Mouse (Mus musculus) embryonic facial prominence, embryonic 14.5 days (tissue): ENCODE data around the gene Vpreb2. TPM values are rescaled to one million over a fixed set of nuclear protein-coding genes. Genes with fewer than 3 reads are reported as not detected.
"Not testable (repeated sequence)": the region's sequence is repeated elsewhere in the genome, so short reads cannot be mapped to it uniquely, and the experiment has no call there.

Experiments used
- ATAC-seq: fragments of 200-750 bp; cut with Nextera tagmentation; 2 replicates; pipeline ENCODE4 v1.8.0; 2017; ENCODE audit warnings: low read depth, moderate number of reproducible peaks, moderate TSS enrichment
- DNase-seq: peaks from one replicate; pipeline ENCODE4 v3.0.0-alpha.2; 2015; ENCODE audit warnings: low spot score
- H3K27ac ChIP-seq: fragments of 300-500 bp; sonication (generic); replicated peaks from 2 replicates; pipeline ENCODE4 v1.5.1; 2014; ENCODE audit warnings: low read depth, mild to moderate bottlenecking, low read length, moderate library complexity
- H3K27me3 ChIP-seq: fragments of 300-500 bp; sonication (generic); replicated peaks from 2 replicates; pipeline ENCODE4 v1.6.1; 2014; ENCODE audit warnings: low read length; ENCODE audit not compliant: control insufficient read depth, insufficient read depth
- H3K36me3 ChIP-seq: fragments of 300-500 bp; sonication (generic); 2 replicates; pipeline ENCODE4 v1.6.1; 2014; ENCODE audit warnings: low read length, mixed read lengths; ENCODE audit not compliant: control insufficient read depth, insufficient read depth
- H3K4me1 ChIP-seq: fragments of 300-500 bp; sonication (generic); 2 replicates; pipeline ENCODE4 v1.6.1; 2014; ENCODE audit warnings: antibody characterized with exemption, low read length; ENCODE audit not compliant: control insufficient read depth, insufficient read depth
- H3K4me2 ChIP-seq: fragments of 300-500 bp; sonication (generic); 2 replicates; pipeline ENCODE4 v1.6.1; 2014; ENCODE audit warnings: low read depth, mild to moderate bottlenecking, low read length, moderate library complexity, mixed read lengths
- H3K4me3 ChIP-seq: fragments of 300-500 bp; sonication (generic); 2 replicates; pipeline ENCODE4 v1.5.1; 2014; ENCODE audit warnings: low read depth, mild to moderate bottlenecking, low read length
- H3K9ac ChIP-seq: fragments of 300-500 bp; sonication (generic); 2 replicates; pipeline ENCODE4 v1.6.1; 2014; ENCODE audit warnings: low read depth, mild to moderate bottlenecking, low read length, moderate library complexity, mixed read lengths
- H3K9me3 ChIP-seq: fragments of 300-500 bp; sonication (generic); 2 replicates; pipeline ENCODE4 v1.6.1; 2016; ENCODE audit warnings: low read length; ENCODE audit not compliant: control insufficient read depth
- WGBS: fragments of 180-500 bp; shearing (Covaris S2); extraction: QIAGEN DNeasy Blood & Tissue Kit; methylation state at CpG from one replicate; pipeline ENCODE4 v1.1.7; 2014; 5-methylcytosine and 5-hydroxymethylcytosine counted together
- polyA plus RNA-seq: library from polyadenylated mRNA; unstranded; fragments of >200 nt; fragmentation: Nextera tagmentation; extraction: Ambion mirVana; gene quantifications from 2 replicates; pipeline ENCODE4 v1.2.1, GENCODE M21; 2014

The Vpreb2 gene
- polyA plus RNA-seq, 1 experiment from 2014 or later, result not detected

- Histone ChIP-seq H3K9ac (no peak overlapping the region), H3K27ac (no peak overlapping the region), H3K4me2 (no peak overlapping the region), H3K27me3 (no peaks in the 10 kb centered on the region), H3K36me3 (no peaks in the 10 kb centered on the region), H3K9me3 (no peaks in the 10 kb centered on the region), H3K4me3 (no peak overlapping the region), H3K4me1 (no peaks in the 10 kb centered on the region)
- no peak for ATAC-seq
- 76% methylated on average over 2 of the region's 2 CpGs for WGBS
- no peak for DNase-seq
These were observed 3.0 kb downstream of the Vpreb2 start for GRCm38 (mm10) chr16:17983201-17983600.

DNA sequence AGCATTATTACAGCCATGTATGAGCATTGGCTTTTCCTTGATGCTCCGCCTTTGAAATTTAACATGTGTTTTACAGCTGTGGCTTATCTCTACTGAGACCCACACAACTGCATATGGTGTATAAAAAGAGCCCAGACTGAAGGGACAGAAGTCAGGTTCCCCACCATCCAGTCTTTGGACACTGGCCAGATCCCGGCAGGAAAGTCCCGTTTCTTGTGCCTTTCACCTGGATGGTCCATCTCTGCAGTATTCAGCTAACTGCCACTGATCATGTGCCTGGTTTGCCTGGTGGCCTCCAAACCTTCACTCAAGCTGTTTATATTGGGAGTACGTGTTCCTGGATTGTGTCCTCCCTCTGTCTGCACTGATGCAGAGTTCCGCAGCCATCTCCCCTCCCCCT lies 4.0 kb downstream of the Vpreb2 start:
- Histone ChIP-seq H3K4me1 (no peaks in the 10 kb centered on the region), H3K27me3 (no peaks in the 10 kb centered on the region), H3K4me3 (no peak overlapping the region), H3K4me2 (no peak overlapping the region), H3K9ac (no peak overlapping the region), H3K27ac (no peak overlapping the region), H3K9me3 (no peaks in the 10 kb centered on the region), H3K36me3 (no peaks in the 10 kb centered on the region)
- ATAC-seq (no peak), DNase-seq (no peak)
- WGBS, result 67% methylated on average over 5 of the region's 5 CpGs

DNA sequence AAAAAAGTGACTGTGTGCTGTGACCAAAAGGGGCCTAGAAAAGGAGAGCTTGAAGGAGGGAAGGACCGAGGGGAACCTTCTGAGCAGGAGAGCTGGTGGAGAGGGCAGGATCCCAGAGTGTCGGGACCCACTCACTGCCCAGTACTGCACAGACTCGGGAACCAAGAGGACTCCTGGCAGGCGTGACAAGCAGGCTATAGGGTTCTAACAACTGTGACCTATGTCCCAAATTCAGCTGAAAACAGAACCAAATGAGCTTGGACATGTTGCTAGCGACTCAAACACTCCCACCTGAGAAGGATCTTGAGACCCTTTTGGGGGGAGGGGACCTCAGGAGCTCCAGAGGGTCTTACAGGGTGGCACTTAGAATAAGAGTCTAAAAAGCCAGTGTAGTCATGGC lies 4.8 kb downstream of the Vpreb2 start:
- Histone ChIP-seq H3K9ac (0 out of 2 replicates have a peak overlapping the region, but pooled peaks have one; percentile 5), H3K27ac (no peak overlapping the region), H3K4me1 (no peaks in the 10 kb centered on the region), H3K27me3 (no peaks in the 10 kb centered on the region), H3K4me2 (no peak overlapping the region), H3K36me3 (no peaks in the 10 kb centered on the region), H3K4me3 (no peak overlapping the region), H3K9me3 (peaks cover 3% of the 10 kb centered on the region)
- WGBS, result 61% methylated on average over 5 of the region's 5 CpGs
- ATAC-seq, result no peak
- no peak for DNase-seq

DNA sequence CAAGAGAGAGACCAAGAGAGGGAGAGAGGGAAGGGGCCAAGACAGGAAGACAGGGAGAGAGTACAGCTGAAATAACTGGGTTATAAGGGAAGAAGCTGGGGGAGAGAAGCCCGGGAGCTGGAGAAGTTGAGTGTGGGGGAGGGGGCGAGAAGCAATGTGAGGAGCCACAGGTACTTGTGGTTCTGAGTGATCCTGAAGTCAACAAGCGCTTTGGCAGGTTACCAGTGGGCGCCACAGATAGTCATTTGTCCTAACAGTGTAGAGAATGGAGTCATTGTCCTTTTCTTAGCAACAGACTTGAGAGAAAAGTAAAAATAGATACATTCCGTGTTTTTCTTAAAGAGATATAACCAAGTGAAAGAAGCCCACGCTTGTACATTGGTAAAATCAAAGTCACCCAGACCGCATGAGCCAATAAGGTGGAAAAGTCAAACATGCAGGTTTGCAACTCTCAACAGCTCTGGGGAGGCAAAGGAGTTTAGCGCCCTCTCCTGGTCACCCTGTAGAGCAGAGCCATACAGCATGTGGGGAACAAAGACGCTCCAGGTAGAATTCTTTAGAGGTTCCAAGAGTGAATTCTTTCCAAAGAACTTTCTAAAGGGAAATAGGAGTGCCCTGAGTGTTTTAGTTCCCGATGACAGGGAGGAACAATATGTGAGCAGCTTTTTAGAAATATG lies 6.4 kb downstream of the Vpreb2 start:
- no peaks in the 10 kb centered on the region for H3K36me3 ChIP-seq
- no peak; the same call in 1 of the 2 replicates for ATAC-seq
- peaks cover 10% of the 10 kb centered on the region for H3K9me3 ChIP-seq
- H3K4me3 ChIP-seq, result no peak overlapping the region
- no peak overlapping the region for H3K27ac ChIP-seq
- H3K9ac ChIP-seq, result no peak overlapping the region
- WGBS, result 49% methylated on average over 10 of the region's 10 CpGs
- no peaks in the 10 kb centered on the region for H3K4me1 ChIP-seq
- no peak overlapping the region for H3K4me2 ChIP-seq
- H3K27me3 ChIP-seq, result no peaks in the 10 kb centered on the region
- DNase-seq, result peak; percentile 73

DNA sequence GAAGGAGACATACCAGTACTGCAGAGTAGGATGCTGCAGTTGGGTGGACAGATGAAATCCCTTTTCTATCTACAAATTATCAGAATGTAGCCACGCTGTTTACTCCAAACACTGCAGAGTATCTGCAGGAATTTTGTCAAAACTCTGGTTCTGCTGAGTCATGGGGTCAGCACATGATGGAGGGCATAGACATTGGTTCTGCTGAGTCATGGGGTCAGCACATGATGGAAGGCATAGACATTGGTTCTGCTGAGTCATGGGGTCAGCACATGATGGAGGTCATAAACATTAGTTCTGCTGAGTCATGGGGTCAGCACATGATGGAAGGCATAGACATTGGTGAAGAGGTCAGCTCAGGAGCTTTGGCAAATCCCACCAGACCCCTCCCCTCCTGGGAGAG lies 7.5 kb downstream of the Vpreb2 start:
- 79% methylated on average over 1 of the region's 1 CpGs for WGBS
- Histone ChIP-seq H3K4me1 (no peaks in the 10 kb centered on the region), H3K9ac (no peak overlapping the region), H3K4me2 (no peak overlapping the region), H3K36me3 (no peaks in the 10 kb centered on the region), H3K4me3 (no peak overlapping the region), H3K9me3 (peaks cover 18% of the 10 kb centered on the region), H3K27me3 (no peaks in the 10 kb centered on the region), H3K27ac (no peak overlapping the region)
- ATAC-seq (no peak), DNase-seq (no peak)

DNA sequence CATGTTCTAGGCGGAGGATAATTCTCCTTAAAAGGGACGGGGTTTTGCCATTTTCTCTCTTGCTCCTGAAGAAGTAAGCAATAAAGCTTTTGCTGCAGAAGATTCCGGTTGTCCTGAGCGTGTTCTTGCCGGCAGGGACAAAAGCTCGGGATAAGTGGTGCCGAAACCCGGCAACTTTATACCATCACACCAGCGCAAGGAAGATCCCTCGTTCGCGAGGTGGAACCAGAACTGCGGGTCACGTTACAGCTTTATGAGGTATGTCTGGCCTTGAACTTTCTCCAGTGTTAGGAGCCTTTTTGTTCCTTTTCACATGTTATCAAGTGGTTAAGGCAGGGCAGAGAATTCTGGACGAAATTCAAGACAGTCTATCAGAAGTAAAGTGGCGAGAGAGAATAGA lies 12.1 kb downstream of the Vpreb2 start:
- peaks cover 18% of the 10 kb centered on the region for H3K9me3 ChIP-seq
- not testable (repeated sequence) for H3K9ac ChIP-seq, H3K4me3 ChIP-seq, H3K27me3 ChIP-seq, DNase-seq, H3K4me2 ChIP-seq, ATAC-seq, H3K36me3 ChIP-seq, H3K27ac ChIP-seq, H3K4me1 ChIP-seq
- 94% methylated on average over 16 of the region's 16 CpGs for WGBS

- no peak overlapping the region for H3K9ac ChIP-seq
- DNase-seq (no peak), ATAC-seq (no peak)
- 94% methylated on average over 5 of the region's 5 CpGs for WGBS
- H3K27me3 ChIP-seq, result no peaks in the 10 kb centered on the region
- H3K4me1 ChIP-seq, result no peaks in the 10 kb centered on the region
- H3K4me2 ChIP-seq, result no peak overlapping the region
- no peaks in the 10 kb centered on the region for H3K36me3 ChIP-seq
- no peak overlapping the region for H3K4me3 ChIP-seq
- H3K9me3 ChIP-seq, result no peaks in the 10 kb centered on the region
- no peak overlapping the region for H3K27ac ChIP-seq
These were observed 19.4 kb downstream of the Vpreb2 start for GRCm38 (mm10) chr16:17999668-18000067.

DNA sequence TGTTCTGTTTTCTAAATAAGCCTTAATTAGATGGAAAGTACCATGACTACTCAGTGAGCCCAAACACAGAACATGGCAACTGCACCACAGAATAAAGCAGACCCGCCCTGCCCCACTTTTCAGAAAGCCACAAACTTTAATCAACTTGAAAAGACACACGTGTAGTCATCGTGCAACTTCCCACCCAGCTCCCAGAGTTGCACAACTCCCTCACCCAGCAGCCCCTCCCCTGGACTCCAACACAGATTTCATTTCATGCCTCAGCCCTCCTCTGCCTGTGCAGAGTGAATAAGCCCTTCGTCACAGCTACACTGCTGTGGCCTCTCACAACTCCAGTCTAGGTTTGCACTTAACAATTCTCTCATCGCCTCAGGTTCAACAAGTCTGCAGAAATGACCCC lies 24.4 kb downstream of the Vpreb2 start:
- H3K9ac ChIP-seq, result no peak overlapping the region
- H3K27me3 ChIP-seq, result no peaks in the 10 kb centered on the region
- H3K9me3 ChIP-seq, result no peaks in the 10 kb centered on the region
- no peak overlapping the region for H3K27ac ChIP-seq
- 70% methylated on average over 5 of the region's 5 CpGs for WGBS
- H3K4me1 ChIP-seq, result no peaks in the 10 kb centered on the region
- no peak overlapping the region for H3K4me2 ChIP-seq
- no peak overlapping the region for H3K4me3 ChIP-seq
- DNase-seq (peak; percentile 12), ATAC-seq (no peak)
- no peaks in the 10 kb centered on the region for H3K36me3 ChIP-seq

DNA sequence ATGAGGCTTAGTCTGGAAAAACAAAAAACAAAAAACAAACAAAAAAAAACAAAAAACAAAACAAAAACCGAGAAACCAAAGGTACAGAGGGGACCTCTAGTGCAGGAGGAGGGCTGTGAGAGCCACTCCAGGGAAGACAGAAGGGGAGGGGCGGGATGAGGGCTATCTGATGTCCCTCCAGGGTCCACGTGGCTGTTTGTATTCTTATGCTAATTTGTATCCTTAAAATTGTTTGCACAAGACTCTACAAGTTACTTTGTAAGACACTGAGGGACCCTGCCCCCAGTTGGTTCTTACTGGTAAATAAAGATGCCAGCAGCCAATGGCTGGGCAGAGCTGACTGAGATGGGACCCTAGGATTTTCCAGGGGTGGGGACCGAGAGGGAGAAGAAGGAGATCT lies 26.9 kb downstream of the Vpreb2 start:
- Histone ChIP-seq H3K4me2 (no peak overlapping the region), H3K36me3 (no peaks in the 10 kb centered on the region), H3K4me3 (no peak overlapping the region), H3K27me3 (no peaks in the 10 kb centered on the region), H3K4me1 (no peaks in the 10 kb centered on the region), H3K9ac (no peak overlapping the region), H3K9me3 (no peaks in the 10 kb centered on the region), H3K27ac (no peak overlapping the region)
- 40% methylated on average over 4 of the region's 4 CpGs for WGBS
- DNase-seq (no peak), ATAC-seq (no peak)
